Mouse (Mus musculus): ENCODE data around the gene Gm20671.
"Not testable (repeated sequence)": the region's sequence is repeated elsewhere in the genome, so short reads cannot be mapped to it uniquely, and the experiment has no call there.

Gene Gm20671

DNA sequence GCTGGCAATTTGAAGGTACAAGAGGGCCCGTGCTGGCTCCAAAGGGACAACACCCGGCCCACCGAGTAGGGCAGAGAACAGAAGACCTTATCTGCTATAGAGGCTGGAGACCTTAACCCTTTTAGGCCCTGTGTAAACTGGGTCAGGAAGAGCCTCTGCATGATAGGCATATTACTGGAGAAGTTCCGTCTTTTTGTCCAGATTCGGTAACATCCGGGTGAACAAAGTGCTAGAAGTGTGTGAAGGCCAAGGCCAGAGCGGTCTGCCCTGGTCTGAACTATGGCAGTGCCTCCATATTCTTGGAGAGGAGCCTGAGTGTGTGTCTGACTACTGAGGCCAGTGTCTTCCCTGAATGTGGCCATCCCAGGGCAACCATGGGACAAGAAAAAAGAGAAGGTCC is at the start of gene Gm20671:
TSS of gene Gm20671 (minus strand) at position 101 of the 400 bp plus-strand sequence.
- no peak for ATAC-seq (ENCODE audit: low TSS enrichment)

DNA sequence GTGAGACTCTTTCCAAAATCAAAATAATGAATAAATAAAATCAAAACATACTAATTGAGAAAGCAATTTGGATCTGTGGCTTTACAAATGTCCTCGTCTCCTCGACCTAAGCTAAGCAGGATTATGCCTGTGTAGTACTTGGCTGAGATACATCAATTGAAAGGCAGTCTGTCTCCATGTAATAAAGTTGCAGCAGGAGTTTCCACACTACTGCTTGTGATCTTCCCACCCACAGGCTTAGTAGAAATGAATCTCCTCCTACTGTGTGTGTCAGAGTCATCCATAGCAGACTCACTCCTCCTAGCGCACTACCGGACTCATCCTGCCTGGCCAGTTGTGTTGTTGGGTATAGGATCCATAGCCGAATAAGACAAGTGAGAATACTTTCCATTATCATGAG is 45.4 kb upstream of the Gm20671 start:
- peak; percentile 20; the same call in 1 of the 2 replicates for ATAC-seq (ENCODE audit: low TSS enrichment)

DNA sequence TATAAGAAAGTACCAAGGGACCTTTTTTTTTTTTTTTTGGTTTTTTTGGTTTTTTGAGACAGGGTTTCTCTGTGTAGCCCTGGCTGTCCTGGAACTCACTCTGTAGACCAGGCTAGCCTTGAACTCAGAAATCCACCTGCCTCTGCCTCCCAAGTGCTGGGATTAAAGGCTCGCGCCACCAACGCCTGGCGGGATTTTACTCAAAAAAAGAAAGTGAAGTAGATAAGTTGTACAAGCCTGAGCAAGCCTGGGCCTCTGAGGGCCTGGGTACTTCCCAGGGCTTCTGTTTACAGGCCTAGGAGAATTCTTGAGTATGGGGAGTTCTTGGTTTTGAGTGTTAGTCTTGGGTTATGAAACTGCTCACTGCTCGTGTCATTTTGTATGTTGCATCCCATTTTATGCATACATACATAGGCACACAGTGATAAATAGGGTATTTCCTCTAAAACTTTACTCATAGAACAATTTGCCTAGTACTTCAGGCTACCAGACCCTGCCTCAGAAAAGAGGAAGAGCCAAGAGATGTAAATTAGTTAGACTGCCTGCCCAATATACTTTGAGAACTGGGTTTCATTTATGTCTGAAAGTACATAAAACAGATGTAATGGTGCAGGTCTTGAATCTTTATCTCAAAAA is 42.6 kb upstream of the Gm20671 start:
- ATAC-seq (ENCODE audit: low TSS enrichment), result no peak

DNA sequence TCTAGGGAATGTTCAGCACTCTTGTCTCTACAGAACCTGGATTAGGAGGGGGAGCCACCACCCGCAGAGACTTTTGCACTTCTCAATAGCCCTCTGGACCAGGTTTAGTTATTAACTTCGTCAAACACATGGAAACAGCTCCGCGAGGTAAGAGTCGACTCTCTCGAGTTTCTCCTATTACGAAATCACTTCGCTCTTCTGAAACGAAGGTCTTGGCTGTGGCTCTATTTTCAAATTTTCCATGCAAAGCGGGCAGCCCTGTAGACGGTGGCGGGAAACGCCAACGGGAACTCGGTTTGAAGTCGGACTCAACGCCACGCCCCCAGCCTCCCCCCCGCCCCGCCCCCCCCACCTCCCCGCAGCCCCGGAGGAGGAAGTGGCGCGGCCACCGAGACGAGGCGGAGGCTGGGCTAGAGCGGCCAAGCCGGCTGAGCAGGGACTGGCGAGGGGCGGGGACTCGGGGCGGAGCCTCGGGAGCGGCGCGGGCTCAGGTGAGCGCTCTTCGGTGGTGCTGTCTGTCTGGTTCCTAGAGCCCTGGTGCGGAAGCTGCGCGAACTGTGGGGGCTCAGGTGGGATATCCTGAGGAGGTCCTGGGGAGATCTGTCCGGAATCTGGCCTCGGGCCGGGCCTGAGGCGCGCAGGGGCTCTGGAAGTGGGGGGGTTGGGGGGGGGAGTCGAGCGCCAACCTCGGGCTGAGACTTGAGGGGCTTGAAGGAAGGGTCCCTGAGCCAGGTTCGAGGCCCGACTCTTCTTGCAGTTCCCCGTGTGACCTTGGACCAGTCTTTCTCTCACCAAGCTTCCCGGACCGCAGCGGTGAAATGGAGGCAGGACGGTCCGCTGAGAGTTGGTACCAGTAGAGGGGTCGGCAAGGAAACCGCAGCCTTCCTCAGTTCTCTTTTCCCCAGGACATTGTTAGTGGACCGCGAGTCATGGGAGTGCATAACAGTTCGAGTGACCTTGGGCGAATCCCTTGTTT is 36.6 kb upstream of the Gm20671 start, which contains the start of gene Depdc5:
TSS of gene Depdc5 (plus strand) at position 449 of the 976 bp plus-strand sequence.
- ATAC-seq (ENCODE audit: low TSS enrichment), result peak; percentile 99

- no peak for ATAC-seq (ENCODE audit: low TSS enrichment)
Measured at GRCm38 (mm10) chr5:32862469-32863132, 35.7 kb upstream of the Gm20671 start.

GRCm38 (mm10) chr5:32861082-32861481 is 34.2 kb upstream of the Gm20671 start:
- no peak for ATAC-seq (ENCODE audit: low TSS enrichment)

DNA sequence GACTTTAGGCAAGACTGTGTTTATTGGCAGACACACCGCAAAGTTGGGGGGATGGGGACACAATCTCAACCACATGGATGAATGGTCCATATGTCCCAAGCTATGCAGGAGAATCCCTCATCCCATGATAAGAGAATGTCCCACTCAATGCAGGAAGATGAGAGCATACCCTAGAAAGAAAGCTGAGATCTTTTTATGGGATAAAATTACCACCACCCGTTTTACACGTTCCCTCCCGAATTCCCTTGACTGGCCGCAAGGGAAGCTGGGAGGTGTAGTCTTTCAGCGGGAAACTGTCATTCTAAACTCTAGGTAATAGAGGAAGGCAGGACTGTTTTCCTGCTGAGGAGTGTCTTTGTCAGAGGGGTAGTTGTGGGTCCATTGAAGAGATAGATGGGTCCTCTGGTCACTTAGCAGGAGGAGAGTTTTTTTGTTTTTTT is 30.9 kb upstream of the Gm20671 start:
- ATAC-seq (ENCODE audit: low TSS enrichment), result peak; percentile 76

GRCm38 (mm10) chr5:32855274-32855673 is 28.4 kb upstream of the Gm20671 start:
- ATAC-seq (ENCODE audit: low TSS enrichment), result not testable (repeated sequence)

DNA sequence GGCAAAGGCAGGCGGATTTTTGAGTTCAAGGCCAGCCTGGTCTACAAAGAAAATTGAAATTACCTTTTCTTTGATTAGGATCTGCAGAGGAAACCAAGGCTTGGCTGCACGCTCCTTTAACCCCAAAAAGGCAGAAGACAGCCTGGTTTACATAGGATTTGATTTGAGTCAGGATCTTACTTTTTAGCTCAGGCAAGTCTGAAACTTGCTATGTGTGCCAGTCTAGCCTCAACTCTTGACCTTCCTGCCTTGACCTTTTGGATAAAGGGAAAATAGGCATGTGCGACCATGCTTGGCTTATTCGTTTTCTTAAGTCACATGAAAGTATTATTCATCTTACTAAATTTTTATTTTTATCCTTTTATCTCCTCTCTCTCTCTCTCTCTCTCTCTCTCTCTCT is 27.9 kb upstream of the Gm20671 start:
- no peak for ATAC-seq (ENCODE audit: low TSS enrichment)

DNA sequence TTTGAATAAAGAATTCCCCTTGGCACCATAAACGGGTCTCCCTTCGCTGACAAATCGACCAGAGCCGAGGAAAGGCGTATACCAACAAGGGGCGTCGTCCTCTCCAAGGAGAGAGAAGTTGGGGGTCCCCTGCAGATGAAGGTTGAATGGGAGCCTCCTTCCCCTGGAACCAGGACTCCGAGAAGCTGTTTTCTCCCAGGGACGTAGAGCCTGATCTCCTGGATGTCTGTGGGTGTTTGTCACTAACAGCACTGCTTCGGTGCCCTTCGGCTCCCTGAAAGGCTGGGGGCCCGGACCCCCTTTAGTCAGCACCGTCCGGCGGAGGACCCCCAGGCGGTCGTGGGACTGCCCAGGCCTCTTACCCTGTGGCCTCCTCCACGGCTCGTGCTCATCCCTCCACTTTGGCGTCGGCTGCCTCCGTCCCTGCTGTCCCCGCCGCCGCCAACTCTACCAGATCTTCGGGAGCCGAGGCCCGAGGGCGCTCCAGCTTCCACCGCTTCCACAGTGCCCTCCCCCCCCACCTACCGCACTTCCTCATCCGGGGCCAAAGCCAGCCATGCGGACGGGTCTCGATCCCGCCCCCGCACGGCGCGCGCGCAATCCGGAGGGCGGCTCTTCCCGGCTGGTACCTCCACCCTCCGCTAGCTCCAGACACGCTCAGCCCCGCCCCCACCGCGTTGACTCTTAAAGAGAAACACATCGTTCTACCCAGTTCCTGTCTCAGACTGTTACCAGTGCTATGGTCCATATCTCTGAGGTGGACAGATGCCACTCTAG is 27.0 kb upstream of the Gm20671 start, which contains the start of gene Prr14l:
TSS of gene Prr14l (minus strand) at position 526 of the 777 bp plus-strand sequence.
- peak; percentile 88 for ATAC-seq (ENCODE audit: low TSS enrichment)

DNA sequence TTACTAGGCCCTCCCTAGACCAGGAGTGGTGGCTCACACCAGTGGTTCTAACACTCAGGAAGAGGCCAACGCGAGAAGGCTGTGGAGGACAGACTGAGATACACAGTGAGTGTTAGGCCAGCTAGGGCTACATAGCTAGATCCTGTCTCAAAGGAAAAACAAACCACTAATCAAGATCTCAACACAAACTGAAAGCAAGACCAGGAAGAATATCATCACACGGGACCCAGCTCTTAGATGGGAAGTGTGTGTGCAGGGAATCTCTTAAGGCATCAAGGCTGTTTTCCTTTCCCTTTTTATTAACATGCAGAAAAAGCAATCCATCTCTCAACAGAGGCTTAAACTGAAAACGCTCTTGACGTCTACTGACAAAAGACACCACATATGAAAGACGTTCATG is 25.1 kb upstream of the Gm20671 start:
- no peak for ATAC-seq (ENCODE audit: low TSS enrichment)

DNA sequence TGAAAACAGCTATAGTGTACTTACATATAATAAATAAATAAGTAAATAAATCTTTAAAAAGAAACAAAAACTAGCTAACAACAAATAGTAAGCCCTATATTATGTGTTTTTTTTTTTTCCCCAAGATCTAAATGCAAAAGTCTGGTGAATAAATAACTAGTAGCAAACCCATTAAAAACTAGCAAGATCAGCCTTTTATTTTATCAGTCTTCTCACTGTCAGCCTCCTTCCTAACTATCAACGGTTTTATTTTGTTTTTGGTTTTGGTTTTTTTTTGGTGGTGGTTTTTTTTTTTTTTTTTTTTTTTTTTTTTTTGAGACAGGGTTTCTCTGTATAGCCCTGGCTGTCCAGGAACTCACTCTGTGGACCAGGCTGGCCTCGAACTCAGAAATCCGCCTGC is 22.7 kb upstream of the Gm20671 start:
- ATAC-seq (ENCODE audit: low TSS enrichment), result not testable (repeated sequence)

GRCm38 (mm10) chr5:32849178-32849577 is 22.3 kb upstream of the Gm20671 start:
- ATAC-seq (ENCODE audit: low TSS enrichment), result no peak

DNA sequence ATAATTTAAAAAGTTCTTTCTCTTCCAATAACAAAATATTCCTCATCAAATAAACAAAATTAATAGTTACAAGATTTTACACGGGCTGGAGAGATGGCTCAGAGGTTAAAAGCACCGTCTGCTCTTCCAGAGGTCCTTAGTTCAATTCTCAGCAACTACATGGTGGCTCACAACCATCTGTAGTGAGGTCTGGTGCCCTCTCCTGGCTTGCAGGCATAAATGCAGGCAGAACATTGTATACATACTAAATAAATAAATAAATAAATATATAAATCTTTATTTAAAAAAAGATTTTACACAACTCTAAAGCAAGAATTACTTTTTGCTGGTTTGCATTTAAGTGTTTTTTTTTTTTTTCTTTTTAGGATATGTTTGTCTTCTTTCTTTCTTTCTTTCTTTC is 13.1 kb upstream of the Gm20671 start:
- no peak for ATAC-seq (ENCODE audit: low TSS enrichment)

DNA sequence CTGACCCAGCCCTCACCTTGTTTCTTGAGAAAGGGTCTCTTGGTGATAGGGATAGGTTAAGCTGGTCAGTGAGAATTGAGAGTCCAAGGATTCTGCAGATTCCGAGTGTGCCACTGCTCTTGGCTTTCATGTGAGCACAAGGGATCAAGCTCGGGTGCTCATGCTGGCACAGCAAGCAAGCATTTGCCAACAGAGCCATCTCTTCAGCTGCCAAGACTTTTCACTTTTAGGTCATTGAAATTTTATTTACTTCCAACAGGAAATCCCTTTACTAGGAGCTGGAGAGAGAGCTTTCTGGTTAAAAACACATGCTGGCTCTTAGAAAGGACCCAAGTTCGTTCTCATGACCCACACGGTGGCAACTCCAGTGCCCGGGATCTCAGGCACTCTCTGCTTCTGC is 10.1 kb upstream of the Gm20671 start:
- no peak for ATAC-seq (ENCODE audit: low TSS enrichment)

DNA sequence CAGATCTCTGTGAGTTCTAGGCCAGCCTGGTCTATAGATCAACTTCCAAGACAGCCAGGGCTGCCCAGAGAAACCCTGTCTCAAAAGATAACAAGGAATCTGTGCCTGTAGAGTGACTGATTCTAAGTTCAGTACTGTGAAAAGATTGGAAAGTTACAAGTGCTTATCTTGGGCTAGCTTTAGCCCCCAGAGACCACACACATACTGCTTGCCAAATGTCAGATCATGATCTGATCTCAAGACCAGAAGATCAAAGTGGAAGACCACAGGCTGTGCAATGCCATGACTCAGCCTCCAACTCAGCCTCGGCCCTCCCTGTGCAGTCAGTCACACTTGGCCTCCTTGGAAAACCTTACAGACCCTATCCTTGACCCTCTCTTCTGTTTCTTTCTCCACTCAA is 7.6 kb upstream of the Gm20671 start:
- ATAC-seq (ENCODE audit: low TSS enrichment), result no peak

DNA sequence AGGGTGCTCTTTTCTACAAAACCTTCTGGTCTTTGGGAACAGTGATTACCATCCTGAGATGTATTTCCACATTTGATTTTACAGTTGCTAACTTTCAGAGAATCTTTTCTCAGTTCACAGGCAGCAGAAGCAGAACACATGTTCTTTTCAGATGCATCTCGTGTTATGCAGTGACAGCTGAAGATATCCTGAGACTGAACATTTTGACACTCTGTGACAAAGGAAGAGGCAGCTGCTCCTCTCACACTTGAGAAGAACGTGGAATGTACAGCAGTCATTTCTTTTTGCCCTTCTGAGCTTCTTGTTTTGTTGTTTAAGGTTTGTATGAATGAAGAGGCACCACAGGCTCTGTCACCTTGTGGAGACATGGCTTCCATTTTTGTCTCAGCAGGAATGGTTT is 3.1 kb upstream of the Gm20671 start:
- no peak for ATAC-seq (ENCODE audit: low TSS enrichment)

DNA sequence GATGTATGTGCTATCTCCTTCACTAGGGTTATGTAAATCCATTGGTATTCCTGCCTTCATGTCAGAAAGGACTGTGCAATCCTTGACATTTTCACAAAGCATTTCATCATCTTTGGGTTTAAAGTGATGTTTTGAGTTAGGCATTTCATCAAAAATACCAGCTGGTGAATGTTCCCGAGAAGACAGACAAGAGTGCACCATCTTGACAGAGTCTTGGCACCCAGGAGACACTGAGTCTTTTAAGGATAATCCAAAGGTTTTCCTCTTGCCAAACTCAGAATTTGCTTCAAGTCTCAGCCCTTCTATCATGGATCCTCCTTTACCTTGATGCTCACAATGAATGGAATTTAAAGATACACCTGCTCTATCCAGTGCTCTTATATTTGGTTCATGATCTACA is 1.9 kb upstream of the Gm20671 start:
- ATAC-seq (ENCODE audit: low TSS enrichment), result peak; percentile 57; the same call in 1 of the 2 replicates

DNA sequence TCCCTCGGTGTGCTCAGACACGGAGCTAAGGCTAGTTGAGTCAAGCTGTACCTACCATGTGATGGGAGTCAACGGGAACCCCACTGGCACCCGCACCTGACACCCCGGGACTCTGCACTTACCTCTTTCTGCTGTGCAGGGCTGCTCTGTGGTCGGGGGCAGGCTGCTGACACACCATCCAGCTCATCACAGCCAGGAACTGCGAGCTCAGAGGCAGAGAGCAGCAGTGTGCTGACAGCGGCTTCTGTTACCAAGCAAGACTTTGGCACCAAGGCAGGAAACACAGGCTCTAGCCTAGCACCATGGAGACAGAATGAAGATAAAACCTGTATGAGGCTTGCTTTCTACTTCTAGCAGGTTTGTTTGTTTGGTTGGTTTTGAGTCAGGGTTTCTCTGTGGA is 6.4 kb downstream of the Gm20671 start:
- ATAC-seq (ENCODE audit: low TSS enrichment), result no peak

DNA sequence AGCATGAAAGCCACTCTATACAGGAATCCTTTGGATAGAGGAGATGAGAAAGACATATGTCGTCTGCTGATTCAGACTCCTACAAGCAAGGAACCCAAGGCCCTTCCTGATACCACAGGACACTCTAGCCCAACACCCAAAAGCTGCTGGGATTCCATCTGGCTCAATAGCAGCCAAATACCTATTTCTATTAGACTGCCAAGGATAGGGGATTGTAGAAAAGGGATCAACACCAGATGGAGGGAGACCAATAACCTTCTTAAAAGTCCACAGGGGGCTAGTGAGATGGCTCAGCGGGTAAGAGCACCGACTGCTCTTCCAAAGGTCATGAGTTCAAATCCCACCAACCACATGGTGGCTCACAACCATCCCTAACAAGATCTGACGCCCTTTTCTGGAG is 11.5 kb downstream of the Gm20671 start:
- ATAC-seq (ENCODE audit: low TSS enrichment), result no peak

DNA sequence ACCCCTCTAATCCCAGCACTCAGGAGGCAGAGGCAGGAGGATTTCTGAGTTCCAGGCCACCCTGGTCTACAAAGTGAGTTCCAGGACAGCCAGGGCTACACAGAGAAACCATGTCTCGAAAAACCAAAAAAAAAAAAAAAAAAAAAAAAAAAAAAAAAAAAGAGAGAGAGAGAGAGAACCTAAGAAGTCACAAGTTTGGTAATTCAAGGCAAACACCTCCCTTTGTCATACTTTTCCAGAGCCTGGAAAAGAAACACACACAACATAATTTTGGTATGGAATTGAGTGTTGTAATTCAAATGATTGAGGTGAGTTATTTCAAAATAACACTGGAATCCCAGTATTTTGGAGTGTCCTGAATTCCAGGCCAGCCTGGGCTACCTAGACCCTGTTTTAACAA is 40.5 kb downstream of the Gm20671 start:
- not testable (repeated sequence) for ATAC-seq (ENCODE audit: low TSS enrichment)

All from frontal cortex, adult (tissue).